Mouse (Mus musculus) adrenal gland, postnatal 36 days (tissue): ENCODE data around the gene Elovl2. TPM values are rescaled to one million over a fixed set of nuclear protein-coding genes. Genes with fewer than 3 reads are reported as not detected.
"Not testable (repeated sequence)": the region's sequence is repeated elsewhere in the genome, so short reads cannot be mapped to it uniquely, and the experiment has no call there.

ENCODE experiments used
- DNase-seq, 2 experiments: peaks; one replicate each; pipeline ENCODE4 v3.0.0; 2021; ENCODE audit warnings: mixed read lengths in 1 of 2
- long read RNA-seq, 2 experiments: library from polyadenylated mRNA; stranded (forward); transcript quantifications; one replicate each; pipeline ENCODE4 v2.0.0; 2021; ENCODE audit warnings: borderline sequencing depth in 2 of 2
- total RNA-seq, 2 experiments: library from RNA; stranded (reverse); gene quantifications; 2 replicates each; pipeline ENCODE4 v1.2.3; 2021

The Elovl2 gene
- under 1 TPM; 0.33 to 0.60 TPM for total RNA-seq
- long read RNA-seq, experiment 1, partial matches to known transcripts: 0 of 1 reads
- long read RNA-seq, experiment 1, other reads (novel, unspliced or antisense): 0 of 1 reads
- long read RNA-seq, experiment 2: 0 reads

DNA sequence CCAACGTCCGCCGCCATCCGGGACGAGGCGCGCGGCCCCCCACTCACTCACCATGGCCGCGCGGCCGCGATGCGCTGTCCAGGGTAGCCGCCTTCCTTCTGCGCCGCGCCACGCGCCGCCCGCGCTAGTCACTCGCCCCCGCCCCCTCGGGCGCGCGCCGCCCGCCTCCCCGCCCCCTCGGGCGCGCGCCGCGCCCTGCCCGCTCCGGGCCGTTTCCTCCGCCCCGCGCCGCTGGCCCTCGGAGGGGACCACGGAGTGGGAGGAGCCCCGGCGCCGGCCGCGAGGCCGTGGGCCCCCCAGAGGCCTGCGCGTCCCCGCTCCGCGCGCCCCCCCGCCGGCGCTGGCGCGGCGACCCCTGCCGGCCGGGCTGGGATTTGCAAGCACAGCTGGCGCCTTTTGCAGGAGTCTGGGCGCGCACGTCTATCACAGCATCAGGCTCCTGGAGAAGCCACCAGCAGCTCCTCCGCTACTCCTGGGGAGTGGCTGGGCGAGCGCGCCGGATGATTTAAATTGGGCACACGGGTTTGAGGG, at the start of gene Elovl2:
TSS of gene Elovl2 (minus strand) at position 102 of the 531 bp plus-strand sequence.
- DNase-seq: peak; percentile 80 to 85

DNA sequence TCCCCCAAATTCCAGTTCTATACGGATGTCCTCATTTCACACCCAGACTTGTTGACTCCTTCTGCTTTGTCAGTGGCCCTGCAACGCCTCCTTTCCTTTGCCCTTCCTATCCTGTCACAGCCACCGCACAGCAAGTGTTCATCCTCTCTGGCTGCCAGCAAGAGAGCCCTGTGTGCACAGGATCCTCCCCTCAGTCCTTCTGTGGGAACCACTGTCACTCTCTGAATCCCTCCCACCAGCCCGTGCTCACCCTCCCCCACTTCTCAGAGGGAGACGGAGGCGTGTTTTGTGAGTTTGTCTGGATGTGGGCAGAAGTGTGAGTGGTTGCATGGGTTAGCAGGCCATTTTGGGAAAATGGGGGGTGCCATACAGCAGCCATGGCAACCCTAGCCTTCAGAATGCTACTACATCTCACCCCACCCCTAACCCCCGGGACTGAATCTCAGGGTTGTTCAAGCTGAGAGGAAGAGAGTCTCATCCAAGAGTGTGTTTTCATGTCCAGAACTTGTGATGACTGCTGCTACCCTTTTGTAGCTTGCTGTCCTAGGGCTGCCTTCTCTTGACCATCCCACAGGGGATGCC, 47.7 kb upstream of the Elovl2 start:
- no peak for DNase-seq

DNA sequence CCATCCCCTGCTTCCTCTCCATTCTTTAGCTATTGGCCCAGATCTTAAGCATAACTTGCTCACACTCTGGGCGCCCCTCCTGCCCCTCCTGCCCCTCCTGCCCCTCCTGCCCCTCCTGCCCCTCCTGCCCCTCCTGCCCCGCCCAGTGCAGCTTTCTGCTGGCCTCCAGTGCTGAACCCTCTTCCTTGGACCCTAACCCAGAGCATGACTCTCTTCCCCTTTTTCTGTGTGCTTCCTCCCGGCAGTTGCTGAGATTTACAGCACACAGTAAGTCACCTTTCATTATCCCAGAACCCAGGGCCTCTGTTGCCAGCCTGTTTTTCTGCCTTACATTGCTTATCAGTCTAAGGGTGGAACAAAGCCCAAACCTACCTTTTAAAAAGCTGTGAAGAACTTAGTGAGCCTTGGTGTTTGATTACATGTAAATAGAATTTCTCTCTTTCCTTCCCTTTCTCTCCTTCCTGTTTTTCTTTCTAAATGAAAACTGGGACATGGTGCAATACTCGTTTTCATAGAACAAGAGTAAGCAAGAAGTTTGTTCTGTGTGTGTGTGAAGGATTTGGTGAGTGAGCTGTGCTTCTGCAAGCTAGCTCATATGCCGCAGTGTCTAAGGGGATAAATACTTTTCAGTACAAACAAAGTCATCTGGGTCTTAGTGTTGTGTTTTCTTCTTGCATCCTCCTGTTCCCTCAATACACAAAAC, 43.2 kb upstream of the Elovl2 start:
- no peak for DNase-seq

GRCm38 (mm10) chr13:41261617-41262016, 41.4 kb upstream of the Elovl2 start:
- not testable (repeated sequence) for DNase-seq

DNA sequence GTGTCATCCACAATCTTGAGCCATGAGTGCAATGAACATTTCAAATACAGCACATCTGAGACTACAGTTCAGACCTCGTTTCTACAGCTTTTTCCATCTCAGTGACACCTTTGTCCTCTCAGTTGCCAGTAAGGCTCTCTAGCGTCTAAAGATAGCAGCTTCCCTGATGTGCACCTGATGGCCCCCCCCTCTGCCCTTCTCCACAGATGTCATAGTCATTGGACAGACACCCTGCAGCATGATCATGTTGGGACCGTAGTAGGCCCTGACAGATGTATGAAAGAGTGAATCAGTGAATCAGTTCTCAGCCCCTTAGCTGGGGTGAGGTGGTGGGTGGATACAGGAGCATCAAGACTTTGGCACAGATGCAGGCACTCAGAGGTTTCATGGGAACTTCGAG, 37.6 kb upstream of the Elovl2 start:
- DNase-seq: no peak

- no peak for DNase-seq
Observed at GRCm38 (mm10) chr13:41256962-41257361, 36.8 kb upstream of the Elovl2 start.

DNA sequence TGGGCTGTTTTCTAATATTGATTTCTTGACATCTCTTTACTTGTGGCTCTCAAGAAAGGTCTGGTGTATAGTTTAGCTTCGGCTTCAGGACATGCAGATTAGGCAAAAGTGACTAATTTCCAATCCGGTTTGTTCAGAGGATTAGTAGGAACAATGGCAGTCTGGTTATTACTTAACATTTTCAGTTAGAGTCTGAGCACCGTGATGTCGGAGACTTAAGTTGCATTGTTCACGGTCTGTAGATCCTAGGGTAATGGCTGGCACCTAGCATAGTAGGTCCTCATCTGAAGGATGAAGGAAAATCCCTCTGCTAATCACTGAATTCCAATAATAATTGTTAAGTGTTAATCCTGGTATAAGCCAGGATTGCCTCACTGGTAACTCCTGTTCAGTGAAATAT, 35.9 kb upstream of the Elovl2 start:
- no peak for DNase-seq

DNA sequence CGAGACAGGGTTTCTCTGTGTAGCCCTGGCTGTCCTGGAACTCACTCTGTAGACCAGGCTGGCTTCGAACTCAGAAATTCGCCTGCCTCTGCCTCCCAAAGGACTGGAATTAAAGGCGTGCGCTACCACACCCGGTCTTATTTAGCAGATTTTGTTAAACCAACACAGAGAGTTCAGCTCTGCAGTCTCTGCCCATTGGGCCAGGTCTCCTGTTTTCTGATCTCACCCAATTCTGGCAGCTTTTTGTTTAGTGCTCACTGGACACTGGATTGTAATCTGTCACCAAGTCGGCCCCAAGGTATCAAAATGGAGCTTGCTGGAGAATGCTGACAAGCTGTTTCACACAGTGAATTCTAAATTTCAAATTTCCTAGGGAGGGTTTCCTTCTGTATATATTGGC, 32.5 kb upstream of the Elovl2 start:
- no peak for DNase-seq

- no peak for DNase-seq
Observed at GRCm38 (mm10) chr13:41252141-41252540, 31.9 kb upstream of the Elovl2 start.

DNA sequence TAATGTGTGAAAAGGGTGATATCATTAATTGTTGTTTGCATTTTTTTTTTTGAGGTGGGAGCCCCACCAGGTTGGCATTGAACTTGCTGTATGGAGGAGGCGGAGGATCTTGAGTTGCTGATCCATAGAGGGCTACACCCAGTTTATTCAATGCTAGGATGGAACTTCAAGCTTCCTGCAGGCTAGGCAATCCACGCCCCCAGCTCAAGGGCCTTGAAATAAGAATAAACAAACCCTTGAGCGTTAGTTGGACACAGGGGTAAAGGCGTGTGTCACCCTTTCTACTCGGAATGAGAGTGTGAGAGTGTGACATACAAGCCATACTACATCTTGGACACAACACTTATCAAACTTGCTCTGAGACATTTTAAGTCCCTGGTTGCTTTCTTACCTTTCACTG, 31.5 kb upstream of the Elovl2 start:
- no peak for DNase-seq

DNA sequence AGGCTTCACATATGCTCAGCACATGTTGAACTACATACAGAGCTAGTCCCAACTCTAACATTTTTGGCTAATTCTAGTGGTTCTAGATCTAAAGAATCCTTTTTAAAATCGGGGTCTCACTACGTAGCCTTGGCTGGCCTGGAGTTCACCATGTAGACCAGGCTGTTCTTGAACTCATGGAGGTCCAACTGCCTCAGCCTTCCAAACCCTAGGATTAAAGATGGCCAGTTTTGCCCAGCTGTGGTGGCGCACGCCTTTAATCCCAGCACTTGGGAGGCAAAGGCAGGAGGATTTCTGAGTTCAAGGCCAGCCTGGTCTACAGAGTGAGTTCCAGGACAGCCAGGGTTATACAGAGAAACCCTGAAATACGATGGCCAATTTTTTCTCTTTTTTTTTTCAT, 31.0 kb upstream of the Elovl2 start:
- DNase-seq: not testable (repeated sequence)

DNA sequence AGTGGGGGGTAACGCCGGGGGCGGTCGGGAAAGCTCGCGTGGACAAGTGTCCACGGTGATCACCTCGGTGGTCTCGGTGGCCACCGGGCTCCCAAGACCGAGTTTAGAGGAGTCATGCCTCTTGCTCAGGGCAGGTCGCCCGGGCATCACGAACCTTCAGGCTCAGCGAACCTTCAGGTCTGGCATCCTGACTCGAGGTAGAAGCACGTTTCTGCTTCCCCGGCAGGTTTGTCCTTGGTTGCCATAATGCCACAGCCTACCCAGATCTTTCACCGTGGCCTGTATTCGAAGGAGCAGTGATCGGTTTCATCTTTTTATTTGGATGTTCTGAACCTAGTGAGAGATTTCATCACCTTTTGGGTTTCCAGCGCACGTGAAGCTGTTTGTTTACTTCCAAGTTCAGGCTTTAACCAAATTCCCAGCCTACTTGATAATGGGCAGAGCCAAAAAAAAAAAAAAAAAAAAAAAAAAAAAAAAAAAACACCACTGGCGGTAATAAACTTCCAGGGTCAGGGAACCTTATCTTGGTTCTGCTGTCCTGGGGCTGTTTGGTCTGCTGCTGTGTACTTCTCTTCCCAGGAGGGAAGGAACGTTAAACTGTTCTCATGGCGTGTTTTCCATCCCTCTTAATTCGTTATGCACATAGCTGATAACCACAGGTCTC, 30.2 kb upstream of the Elovl2 start:
- DNase-seq: peak; percentile 17 to 46

DNA sequence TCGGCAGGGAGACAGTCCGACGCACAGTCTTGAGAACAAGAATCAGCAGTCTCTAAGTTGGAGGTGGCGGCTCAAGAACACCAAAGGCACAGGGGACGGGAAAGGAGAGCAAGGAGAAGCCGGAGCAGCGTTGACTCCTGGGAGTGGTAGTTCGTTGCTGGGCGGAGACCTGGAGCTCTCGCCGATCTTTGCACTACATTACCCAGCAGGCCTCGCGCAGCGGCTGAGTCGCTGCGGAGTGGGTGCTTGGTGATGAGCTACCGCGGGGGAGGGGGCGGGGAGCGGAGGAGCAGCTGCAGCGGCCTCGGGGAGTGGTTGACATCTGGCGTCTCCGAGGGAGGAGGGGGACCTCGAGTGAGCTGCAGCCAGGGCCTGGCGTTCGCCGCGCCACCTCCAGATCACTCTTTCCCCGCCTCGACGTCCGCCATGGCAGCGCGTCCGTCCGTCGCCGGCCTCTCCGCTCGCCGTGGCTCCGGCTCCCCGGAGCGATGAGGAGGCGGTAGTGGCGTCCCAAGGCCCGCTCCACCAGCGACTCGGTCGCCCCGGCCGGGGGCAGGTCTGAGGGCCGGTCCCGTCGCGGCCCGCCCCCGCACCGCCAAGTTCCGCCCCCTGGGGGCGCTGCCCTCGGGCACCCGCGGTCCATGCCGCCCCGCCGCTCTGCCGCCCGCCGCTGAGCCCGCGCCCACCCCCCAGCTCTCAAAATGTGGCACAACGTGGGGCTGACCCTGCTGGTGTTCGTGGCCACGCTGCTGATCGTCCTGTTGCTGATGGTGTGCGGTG, 29.5 kb upstream of the Elovl2 start, which contains the start of gene Smim13:
TSS of gene Smim13 (plus strand) at position 307 of the 780 bp plus-strand sequence.
- peak; percentile 94 to 96 for DNase-seq

DNA sequence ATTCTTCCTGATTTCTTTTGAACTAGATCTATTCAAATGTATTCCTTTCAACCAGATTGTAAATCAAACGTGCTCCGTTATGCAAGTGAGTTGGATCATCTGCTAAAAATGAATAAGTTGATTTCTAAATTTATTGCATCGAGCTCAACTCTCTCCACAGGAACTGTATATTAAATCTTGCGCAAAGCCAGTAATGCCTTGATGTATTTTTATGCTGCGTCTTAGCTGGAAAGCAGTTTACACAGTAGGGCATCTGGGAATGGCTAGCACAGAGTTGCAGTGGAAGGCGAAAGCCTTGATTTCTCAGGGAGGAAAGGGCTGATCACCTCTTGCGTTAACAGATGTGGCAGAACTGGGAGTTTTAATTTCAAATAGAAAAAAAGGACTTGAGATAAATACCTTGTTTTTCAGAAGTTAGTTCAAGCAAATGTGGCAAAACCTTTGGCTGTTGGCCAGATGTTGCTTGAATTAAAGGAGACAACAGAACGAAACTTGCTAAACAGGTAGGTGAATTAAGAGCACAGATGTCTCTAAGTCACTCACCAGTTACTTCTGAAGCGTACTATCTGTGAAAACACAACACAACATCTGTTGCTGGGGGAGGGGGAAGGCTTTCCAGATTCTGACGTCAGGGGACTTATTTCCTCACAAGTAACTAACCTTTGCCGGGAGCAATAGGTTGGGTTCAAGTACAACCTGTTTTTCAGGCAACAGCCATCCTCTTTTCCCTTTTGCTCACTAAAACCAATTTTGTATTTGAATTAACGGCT, 28.7 kb upstream of the Elovl2 start:
- DNase-seq: no peak

GRCm38 (mm10) chr13:41244306-41244830, 24.2 kb upstream of the Elovl2 start:
- no peak for DNase-seq

GRCm38 (mm10) chr13:41241557-41241956, 21.4 kb upstream of the Elovl2 start:
- no peak for DNase-seq

DNA sequence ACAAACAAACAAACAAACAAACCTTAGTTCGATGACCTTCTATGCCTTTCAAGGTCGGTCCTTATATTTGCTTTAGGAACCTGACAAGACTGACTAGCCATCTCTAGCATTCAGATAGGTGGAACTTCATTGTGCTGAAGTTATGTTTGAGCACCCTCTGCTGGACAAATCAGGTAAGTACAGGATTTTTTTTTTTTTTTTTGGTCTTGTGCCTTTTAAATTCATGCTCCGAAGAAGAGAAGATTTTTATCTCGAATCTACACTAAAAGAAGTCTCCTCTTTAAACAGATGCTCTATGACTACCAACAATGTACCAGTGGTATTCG, 18.6 kb upstream of the Elovl2 start:
- DNase-seq: no peak

DNA sequence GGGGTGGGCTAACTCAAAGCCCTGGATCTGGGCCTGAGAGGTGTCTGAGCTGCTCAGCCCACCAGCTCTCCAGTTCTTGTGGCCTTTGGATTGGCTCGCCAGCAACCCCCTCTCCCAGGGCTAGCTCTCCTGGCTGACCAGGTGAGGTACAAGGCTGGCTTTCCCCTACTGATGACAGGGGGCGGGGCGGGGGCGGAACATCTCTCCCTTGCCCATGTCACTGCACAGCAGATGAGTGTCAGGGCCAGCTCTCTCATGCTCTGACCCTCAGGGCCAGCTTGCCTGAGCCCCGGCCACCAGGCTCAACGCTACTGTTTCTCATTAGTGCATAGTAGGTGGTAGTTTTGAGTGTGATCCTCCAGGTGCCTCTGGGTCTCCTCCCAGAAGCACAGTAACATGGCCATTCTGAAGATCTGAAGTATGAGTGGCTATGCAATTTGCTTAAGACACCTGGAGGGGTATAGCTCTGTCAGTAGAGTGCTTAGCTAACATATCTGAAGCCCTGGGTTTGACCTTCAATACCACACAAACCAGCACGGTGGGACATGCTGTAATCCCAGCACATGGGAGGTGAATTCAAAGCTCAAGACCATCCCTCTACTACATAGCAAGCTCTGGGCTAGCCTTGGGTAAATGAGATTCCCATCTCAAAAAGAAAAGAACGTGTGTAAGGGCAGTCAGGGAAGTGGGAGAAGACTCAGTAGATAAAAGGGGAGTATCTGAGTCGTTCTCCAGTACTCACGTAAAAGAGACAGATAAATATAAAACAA, 18.0 kb upstream of the Elovl2 start:
- no peak for DNase-seq

DNA sequence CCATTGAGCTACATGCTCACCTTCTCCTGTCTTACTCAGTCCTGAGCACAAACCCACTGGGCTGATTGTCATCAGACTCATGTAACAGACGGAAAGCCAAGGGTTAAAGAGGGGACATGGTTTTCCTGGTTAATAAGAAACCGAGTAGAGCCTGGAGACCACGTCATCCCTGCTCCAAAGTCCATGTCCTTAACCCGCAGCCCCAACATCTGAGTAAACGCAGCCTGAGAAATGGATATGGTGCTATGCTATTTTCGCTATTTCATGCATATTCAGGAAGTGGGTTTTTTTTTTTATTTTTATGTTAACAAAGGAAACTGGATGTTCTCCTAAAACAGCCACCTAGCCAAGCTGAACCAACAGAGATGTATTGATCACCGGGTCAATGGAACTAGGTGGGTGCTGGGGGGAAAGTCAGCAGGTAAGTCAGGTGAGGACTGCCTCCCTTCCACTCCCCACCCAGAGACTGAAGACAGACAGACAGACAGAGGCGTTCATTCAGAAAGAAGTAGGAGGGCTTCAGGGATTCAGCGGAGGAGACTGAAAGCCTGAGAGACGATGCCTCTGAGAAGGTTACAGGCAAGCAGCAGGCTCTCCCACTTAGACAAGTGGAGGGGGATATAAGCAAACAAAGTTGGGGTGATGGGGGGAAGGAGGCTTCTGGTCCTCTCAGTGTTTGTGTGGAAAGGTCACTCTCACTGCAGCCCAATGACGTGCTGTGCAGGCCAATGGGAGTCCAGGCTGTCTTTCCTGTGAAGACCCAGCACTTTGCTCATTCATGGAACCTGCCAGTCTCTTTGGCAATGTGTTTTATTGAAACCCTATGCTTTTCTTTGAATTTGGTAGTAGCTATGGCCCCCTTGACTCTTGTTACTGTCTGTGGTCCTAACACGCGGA, 15.9 kb upstream of the Elovl2 start:
- no peak for DNase-seq
